Mouse (Mus musculus) CD4-positive, CD25-positive, alpha-beta regulatory T cell, adult 4 months (primary cell): ENCODE measurements around the gene Sdhaf3. TPM values are rescaled to one million over a fixed set of nuclear protein-coding genes. Genes with fewer than 3 reads are reported as not detected.
"Not testable (repeated sequence)": the region's sequence is repeated elsewhere in the genome, so short reads cannot be mapped to it uniquely, and the experiment has no call there.

Source experiments
- ATAC-seq: one replicate; pipeline ENCODE4 v1.8.0; 2017
- polyA plus RNA-seq, 2 experiments: library from polyadenylated mRNA; unstranded; fragments of 100-300 nt; shearing (Covaris generic); gene quantifications; one replicate each; pipeline ENCODE4 v1.2.1; 2017

Gene Sdhaf3
- polyA plus RNA-seq = 1 to 10 TPM; 3.5 to 4.6 TPM

GRCm38 (mm10) chr6:6955764-6956561 lies at the start of gene Sdhaf3:
Gene Sdhaf3, plus strand, starts transcription at chr6:6956004.
- peak; percentile 99 for ATAC-seq

DNA sequence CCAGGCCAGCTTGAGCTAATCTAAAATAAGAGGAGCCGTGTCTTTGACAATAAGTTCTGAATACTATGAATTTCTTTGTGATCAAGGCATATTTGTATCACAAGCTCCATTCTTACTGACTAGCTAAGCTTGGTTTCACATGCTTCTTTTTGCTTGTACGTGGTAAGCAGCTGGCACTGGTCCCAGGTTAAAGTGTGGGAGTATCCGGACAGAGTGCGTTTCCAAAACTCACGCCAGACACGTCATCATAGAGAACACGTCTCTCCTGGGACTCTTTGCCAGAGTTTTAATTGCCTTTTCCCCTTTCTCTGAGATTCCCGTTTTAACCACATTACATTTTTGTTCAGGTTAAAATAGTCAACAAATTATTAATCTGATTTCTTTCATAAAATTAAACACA lies 46.2 kb upstream of the Sdhaf3 start:
- ATAC-seq = no peak

GRCm38 (mm10) chr6:6914304-6914703 lies 41.5 kb upstream of the Sdhaf3 start:
- no peak for ATAC-seq

DNA sequence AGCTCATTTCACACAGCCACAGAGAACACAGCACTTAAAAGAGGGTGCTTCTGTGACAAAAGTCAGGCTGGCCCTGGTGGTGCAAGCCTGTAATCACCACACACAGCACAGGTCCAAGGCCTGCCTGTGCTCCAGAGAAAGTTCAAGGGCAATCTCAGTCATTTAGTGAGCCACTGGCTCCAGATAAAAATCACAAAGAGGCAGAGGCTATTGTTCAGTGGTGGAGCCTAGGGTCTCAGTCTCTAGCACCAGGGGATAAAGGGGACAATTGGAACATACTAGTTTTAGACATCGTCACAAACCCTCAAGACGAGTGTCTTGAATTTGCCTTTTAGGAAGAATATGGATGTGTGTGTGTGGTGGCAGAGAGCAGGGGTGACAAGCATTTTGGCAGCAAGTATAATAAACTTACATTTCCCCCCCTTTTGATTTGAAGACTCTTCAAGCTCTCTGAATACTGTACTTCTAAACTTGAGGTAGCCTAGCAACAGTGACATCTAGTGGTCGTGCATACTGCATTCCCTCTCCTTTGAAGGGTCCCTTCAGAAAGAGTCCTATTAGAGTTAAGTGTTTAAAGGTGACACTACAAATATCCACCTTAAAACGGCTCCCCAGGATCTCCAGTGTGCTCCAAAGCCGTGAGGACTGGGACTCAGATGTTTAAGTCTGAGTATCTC lies 40.8 kb upstream of the Sdhaf3 start:
- ATAC-seq = no peak

DNA sequence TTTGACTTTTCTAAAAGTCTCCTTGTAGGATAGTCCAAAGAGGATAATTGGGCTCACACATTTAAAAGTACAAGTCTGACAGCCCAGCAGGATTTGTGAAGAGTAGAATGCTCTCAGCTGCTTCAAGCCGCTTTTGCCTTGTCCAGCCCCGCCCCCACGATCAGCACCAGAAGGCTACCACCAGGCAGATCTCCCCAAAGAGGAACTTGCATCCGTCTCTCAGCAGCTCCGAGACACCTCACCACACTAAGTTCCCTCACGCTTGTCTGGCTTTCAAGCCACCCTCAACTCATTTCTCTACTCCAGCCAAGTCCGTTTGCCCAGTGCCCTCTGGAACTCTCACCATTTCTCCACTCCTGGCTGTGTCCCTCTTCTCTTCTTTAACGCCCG lies 40.3 kb upstream of the Sdhaf3 start:
- no peak for ATAC-seq

GRCm38 (mm10) chr6:6917334-6917733 lies 38.5 kb upstream of the Sdhaf3 start:
- no peak for ATAC-seq

GRCm38 (mm10) chr6:6925264-6925663 lies 30.5 kb upstream of the Sdhaf3 start:
- no peak for ATAC-seq

DNA sequence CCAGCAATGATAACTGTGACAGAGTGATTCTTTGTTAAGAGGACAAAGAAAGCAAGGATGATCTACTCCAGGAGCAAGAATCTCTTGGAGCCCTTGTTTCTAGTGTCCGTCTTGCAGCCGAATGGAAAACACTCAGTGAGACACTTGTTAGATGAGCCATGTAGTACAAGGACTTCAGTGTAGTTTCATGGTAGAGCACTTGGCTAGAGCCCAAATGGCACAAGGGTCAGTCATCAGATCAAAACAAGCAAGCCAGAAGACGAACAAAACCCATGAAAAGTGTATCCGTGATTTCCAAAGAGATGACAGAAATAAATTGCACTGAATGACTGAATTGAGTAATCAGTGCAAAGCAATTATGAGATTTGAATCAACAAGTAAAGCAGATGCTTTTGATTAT lies 25.0 kb upstream of the Sdhaf3 start:
- no peak for ATAC-seq

- no peak for ATAC-seq
Observed at GRCm38 (mm10) chr6:6931507-6931906, 24.3 kb upstream of the Sdhaf3 start.

DNA sequence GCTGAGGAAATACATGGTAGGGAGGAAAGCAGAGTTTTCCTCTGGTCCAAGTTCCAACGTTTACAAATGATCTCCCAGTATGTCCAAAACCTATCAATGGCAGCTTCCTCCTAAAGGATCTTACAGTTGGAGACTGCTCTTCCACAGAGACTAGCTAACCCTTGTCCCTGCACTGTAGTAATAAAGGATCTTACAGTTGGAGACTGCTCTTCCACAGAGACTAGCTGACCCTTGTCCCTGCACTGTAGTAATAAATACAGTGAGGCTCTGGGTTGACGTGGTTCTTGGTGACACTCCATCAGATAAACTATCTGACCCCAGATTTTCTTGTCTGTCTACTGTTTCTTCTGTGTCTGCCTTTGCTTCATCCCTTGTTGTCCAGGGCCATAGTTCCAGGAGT lies 15.0 kb upstream of the Sdhaf3 start:
- no peak for ATAC-seq

GRCm38 (mm10) chr6:6942813-6943212 lies 13.0 kb upstream of the Sdhaf3 start:
- ATAC-seq = no peak

GRCm38 (mm10) chr6:6947650-6948049 lies 8.2 kb upstream of the Sdhaf3 start:
- ATAC-seq = no peak

- peak; percentile 27 for ATAC-seq
Observed at GRCm38 (mm10) chr6:6955395-6955763, 425 bp upstream of the Sdhaf3 start.

DNA sequence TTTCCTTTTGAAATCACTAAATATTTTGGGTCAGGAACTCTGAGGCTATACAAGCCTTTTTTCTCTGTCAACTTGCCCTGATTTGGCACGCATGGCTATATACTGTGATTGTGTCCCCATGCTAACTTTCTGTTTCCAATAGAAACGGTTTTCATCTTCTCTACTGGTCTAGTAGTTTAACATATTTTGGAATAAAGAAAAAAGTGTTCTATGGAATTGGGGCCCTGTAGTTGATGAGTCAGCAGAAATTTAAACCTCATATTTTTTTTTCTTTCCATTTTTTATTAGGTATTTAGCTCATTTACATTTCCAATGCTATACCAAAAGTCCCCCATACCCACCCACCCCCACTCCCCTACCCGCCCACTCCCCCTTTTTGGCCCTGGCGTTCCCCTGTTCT lies 3.4 kb downstream of the Sdhaf3 start:
- not testable (repeated sequence) for ATAC-seq

DNA sequence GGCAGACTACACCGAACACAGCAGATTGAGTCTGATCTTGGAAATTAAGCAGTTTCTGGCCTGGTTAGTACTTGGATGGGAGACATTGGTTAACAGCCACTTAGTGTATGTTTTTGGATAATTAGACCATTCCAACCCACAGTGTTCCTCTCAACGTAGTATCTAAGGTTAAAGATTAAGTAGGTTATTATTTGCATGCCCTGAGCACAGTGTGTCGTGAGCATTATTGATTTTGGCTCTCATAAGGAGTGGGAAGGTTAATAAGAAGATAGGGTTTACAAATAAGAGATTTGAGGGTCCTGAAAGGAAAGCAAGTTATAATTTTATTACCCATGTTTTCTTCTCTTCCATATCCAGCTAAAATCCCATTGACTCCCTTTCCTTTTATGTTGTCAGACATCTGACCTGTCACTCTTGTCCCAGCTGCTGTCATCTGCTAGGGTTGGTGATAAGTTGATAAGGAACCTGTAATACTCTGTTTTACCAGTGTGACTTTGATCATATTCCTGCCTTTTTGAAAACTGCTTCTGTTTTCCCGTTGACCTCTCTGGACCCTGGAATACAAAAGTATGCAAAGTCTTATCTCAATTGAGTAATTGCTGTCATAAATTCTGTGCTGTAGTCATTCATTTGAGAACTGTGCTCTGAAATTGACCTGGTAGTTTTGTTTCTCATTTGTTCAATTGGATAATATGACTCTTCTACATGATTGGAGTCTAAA lies 41.6 kb downstream of the Sdhaf3 start:
- ATAC-seq = no peak

- ATAC-seq = no peak
Observed at GRCm38 (mm10) chr6:6997956-6998355, 42.2 kb downstream of the Sdhaf3 start.

DNA sequence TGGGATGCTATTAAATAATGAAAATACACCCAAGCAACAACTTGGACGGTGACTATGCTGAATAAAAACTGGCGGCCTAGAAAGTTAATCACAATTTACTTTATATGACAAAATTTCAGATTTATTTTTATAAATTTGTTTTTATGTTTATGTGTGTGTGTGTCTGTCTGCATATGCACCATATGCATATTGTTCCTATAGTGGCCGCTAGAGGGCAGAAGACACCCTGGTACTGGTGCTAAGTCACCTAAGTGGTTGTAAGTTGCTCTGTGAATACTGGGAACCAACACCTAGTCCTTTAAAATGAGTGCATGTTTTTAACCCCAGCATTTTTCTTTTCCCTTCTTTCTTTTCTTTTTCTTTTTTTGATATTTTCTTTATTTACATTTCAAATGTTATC lies 43.2 kb downstream of the Sdhaf3 start:
- no peak for ATAC-seq

DNA sequence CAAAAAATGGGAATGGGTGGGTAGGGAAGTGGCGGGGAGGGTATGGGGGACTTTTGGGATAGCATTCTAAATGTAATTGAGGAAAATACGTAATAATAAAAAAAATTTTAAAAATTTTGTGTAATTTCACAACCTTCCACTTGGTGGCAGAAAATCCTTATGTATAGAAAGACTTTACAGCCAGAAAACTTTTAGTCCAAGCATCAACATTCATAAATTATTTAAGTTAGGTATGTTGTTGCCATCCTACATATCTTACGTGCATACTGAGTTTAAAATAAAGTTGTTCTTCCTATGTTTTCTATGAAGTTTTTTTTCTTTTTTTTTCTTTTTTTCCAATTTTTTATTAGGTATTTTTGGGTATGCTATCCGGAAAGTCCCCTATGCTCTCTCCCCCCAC lies 47.3 kb downstream of the Sdhaf3 start:
- ATAC-seq = no peak

GRCm38 (mm10) chr6:7004005-7004404 lies 48.2 kb downstream of the Sdhaf3 start:
- no peak for ATAC-seq

- no peak for ATAC-seq
Observed at GRCm38 (mm10) chr6:7038087-7038486, 82.3 kb downstream of the Sdhaf3 start.

- ATAC-seq = no peak
Observed at GRCm38 (mm10) chr6:7038835-7039234, 83.0 kb downstream of the Sdhaf3 start.

DNA sequence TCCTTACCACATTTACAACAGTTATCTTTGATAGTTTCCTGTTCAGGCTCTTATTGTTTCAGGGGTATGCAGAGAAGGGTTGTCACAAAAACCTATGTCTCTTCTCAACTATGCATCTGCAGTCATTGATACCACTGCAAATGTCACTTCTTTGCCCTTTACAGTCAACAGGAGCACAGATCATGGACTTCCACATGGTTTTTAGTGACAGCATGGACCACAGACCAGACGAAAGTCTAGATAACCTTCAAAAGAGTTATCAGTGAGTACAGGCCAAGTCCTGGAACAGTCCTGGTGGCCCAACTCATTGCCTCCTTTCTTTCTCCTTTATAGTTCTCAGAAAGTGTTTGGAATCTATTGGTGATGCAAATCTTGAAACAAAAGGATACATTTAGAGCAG lies 86.1 kb downstream of the Sdhaf3 start:
- no peak for ATAC-seq

DNA sequence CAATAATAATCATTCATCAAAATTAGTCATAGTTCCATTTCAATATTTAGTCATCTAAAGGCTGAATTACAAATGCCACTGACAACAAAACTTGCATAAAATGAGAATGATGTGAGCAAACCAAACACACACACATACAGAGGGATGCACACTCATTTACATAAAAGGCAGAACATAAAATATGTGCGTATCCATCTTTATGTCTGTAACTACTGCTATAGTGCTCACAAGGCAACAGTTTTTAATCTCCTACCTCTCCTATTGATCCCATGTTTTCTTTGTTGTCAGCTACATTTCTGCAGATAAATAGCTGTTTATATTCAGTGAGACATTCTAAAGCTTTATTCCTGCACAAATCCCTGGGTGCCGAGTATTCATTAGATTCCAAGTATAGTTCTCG lies 107.0 kb downstream of the Sdhaf3 start:
- no peak for ATAC-seq

- ATAC-seq = no peak
Observed at GRCm38 (mm10) chr6:7068782-7069181, 113.0 kb downstream of the Sdhaf3 start.
